Mouse (Mus musculus): ENCODE results near the gene Inpp1. TPM values are rescaled to one million over a fixed set of nuclear protein-coding genes. Genes with fewer than 3 reads are reported as not detected.

Gene Inpp1
- total and polyA plus RNA-seq, 2 experiments, result 5.6 to 7.3 TPM

GRCm38 (mm10) chr1:52753828-52754227 is 63.7 kb downstream of the Inpp1 start:
- TF ChIP-seq CTCF (IDR thresholded peaks at IDR 0.05; ENCODE audit: low read depth, low read length) (no peak), POLR2A (IDR thresholded peaks at IDR 0.05; ENCODE audit: extremely low read depth, insufficient read depth, low read length) (no peak)
- no peak for DNase-seq (ENCODE audit: extremely low read depth, low read depth, low spot score)
- no peaks in the 10 kb centered on the region for H3K36me3 ChIP-seq (ENCODE audit: control insufficient read depth, insufficient read depth, low read length)
- H3K27me3 ChIP-seq (ENCODE audit: control insufficient read depth, insufficient read depth, low read length), result no peaks in the 10 kb centered on the region
- H3K9ac ChIP-seq (ENCODE audit: low read depth, low read length), result no peak overlapping the region
- H3K4me1 ChIP-seq (ENCODE audit: control insufficient read depth, insufficient read depth, low read length), result peaks cover 5% of the 10 kb centered on the region; the same call in 1 of the 2 replicates
- no peaks in the 10 kb centered on the region for H3K79me2 ChIP-seq (ENCODE audit: control insufficient read depth, insufficient read depth, low read length)
- no peak overlapping the region for H3K27ac ChIP-seq (replicated peaks; ENCODE audit: insufficient read depth, low read depth, low read length)
- 95% methylated on average over 2 of the region's 2 CpGs for WGBS
- H3K4me3 ChIP-seq (ENCODE audit: insufficient read depth, low read depth, low read length), result no peak overlapping the region

DNA sequence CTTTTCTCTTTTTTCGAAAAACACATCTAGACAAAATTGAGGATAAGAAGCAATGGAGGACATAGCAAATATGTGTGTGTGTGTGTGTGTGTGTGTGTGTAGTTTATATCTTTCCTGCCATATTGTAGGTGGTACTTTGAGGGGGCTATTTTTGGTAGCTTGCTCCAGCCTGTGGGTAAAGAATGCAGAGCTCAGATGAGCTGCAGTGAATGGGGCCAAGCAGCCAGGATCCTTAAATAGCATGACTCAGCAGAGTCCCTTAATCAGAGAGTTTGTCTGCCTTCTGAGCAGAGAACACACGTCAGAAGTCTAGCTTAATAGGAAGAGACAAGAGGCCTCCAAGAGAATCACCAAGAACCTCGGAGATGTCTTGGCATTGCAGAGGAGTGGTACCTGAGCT is 64.8 kb downstream of the Inpp1 start:
- no peaks in the 10 kb centered on the region for H3K79me2 ChIP-seq (ENCODE audit: control insufficient read depth, insufficient read depth, low read length)

DNA sequence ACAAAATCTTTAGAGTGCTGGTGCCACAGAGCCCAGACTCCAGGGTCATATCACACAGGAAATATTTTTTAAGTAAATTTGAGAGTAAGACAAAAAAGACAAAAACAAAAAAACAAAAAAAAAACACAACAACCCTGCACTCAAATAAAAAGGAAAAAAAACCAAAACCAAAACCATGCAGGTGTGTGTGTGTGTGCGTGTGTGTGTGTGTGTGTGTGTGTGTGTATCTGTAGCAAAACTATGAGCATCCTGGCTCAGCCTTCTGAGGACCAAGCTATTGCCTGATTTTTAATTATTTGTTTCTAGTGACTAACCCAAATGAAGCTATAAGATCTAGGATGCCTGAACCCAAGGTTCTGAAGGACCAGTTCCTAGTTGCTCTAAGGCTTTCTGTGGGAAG is 65.9 kb downstream of the Inpp1 start:
- TF ChIP-seq POLR2A (IDR thresholded peaks at IDR 0.05; ENCODE audit: extremely low read depth, insufficient read depth, low read length) (no peak), CTCF (IDR thresholded peaks at IDR 0.05; ENCODE audit: low read depth, low read length) (no peak)
- DNase-seq (ENCODE audit: extremely low read depth, low read depth, low spot score), result no peak
- Histone ChIP-seq H3K79me2 (ENCODE audit: control insufficient read depth, insufficient read depth, low read length) (no peaks in the 10 kb centered on the region), H3K36me3 (ENCODE audit: control insufficient read depth, insufficient read depth, low read length) (no peaks in the 10 kb centered on the region), H3K4me1 (ENCODE audit: control insufficient read depth, insufficient read depth, low read length) (peaks cover 5% of the 10 kb centered on the region; the same call in 1 of the 2 replicates), H3K27me3 (ENCODE audit: control insufficient read depth, insufficient read depth, low read length) (no peaks in the 10 kb centered on the region), H3K9ac (ENCODE audit: low read depth, low read length) (no peak overlapping the region), H3K4me3 (ENCODE audit: insufficient read depth, low read depth, low read length) (no peak overlapping the region), H3K27ac (replicated peaks; ENCODE audit: insufficient read depth, low read depth, low read length) (no peak overlapping the region)
- WGBS, result 83% methylated on average over 1 of the region's 1 CpGs

More for the DNA sequence above, 64.8 kb downstream of the Inpp1 start:
- H3K27me3 ChIP-seq (ENCODE audit: control insufficient read depth, insufficient read depth, low read length), result no peaks in the 10 kb centered on the region
- 77% methylated on average over 3 of the region's 3 CpGs for WGBS
- no peak for DNase-seq (ENCODE audit: extremely low read depth, low read depth, low spot score)
- no peak overlapping the region for H3K4me3 ChIP-seq (ENCODE audit: insufficient read depth, low read depth, low read length)
- TF ChIP-seq POLR2A (IDR thresholded peaks at IDR 0.05; ENCODE audit: extremely low read depth, insufficient read depth, low read length), result no peak
- TF ChIP-seq CTCF (IDR thresholded peaks at IDR 0.05; ENCODE audit: low read depth, low read length), result no peak
- H3K36me3 ChIP-seq (ENCODE audit: control insufficient read depth, insufficient read depth, low read length), result no peaks in the 10 kb centered on the region
- H3K27ac ChIP-seq (replicated peaks; ENCODE audit: insufficient read depth, low read depth, low read length), result no peak overlapping the region
- no peak overlapping the region for H3K9ac ChIP-seq (ENCODE audit: low read depth, low read length)
- H3K4me1 ChIP-seq (ENCODE audit: control insufficient read depth, insufficient read depth, low read length), result peaks cover 5% of the 10 kb centered on the region; the same call in 1 of the 2 replicates

GRCm38 (mm10) chr1:52749978-52750377 is 67.5 kb downstream of the Inpp1 start:
- peak overlapping the region; percentile 70 for H3K27ac ChIP-seq (replicated peaks; ENCODE audit: insufficient read depth, low read depth, low read length)
- no peak overlapping the region for H3K9ac ChIP-seq (ENCODE audit: low read depth, low read length)
- no peaks in the 10 kb centered on the region for H3K27me3 ChIP-seq (ENCODE audit: control insufficient read depth, insufficient read depth, low read length)
- DNase-seq (ENCODE audit: extremely low read depth, low read depth, low spot score), result peak; percentile 97
- H3K36me3 ChIP-seq (ENCODE audit: control insufficient read depth, insufficient read depth, low read length), result no peaks in the 10 kb centered on the region
- TF ChIP-seq POLR2A (IDR thresholded peaks at IDR 0.05; ENCODE audit: extremely low read depth, insufficient read depth, low read length), result no peak
- no peak for TF ChIP-seq CTCF (IDR thresholded peaks at IDR 0.05; ENCODE audit: low read depth, low read length)
- no peak overlapping the region for H3K4me3 ChIP-seq (ENCODE audit: insufficient read depth, low read depth, low read length)
- WGBS, result 79% methylated on average over 1 of the region's 1 CpGs
- peaks cover 5% of the 10 kb centered on the region; the same call in 1 of the 2 replicates for H3K4me1 ChIP-seq (ENCODE audit: control insufficient read depth, insufficient read depth, low read length)
- no peaks in the 10 kb centered on the region for H3K79me2 ChIP-seq (ENCODE audit: control insufficient read depth, insufficient read depth, low read length)

DNA sequence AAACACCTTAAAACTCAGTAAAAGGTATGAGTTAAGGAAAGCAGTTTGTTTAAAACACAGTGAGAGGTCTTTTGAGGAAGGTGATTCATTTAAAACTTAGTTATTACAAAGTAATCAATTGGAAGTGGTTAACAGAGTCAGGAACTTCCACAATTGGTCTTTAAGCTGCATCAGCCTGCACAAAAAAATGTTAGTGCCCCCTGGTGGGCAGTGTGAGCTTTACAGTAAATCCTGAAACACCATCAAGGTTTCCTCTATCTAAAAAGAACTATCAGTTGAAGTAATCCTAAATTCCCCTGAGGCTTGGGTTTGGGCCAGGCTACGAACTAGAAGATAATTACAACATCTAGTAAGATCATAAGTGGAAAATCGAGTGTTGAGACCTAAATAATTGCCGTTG is 69.2 kb downstream of the Inpp1 start:
- Histone ChIP-seq H3K36me3 (ENCODE audit: control insufficient read depth, insufficient read depth, low read length) (no peaks in the 10 kb centered on the region), H3K79me2 (ENCODE audit: control insufficient read depth, insufficient read depth, low read length) (no peaks in the 10 kb centered on the region), H3K27me3 (ENCODE audit: control insufficient read depth, insufficient read depth, low read length) (no peaks in the 10 kb centered on the region), H3K9ac (ENCODE audit: low read depth, low read length) (no peak overlapping the region), H3K4me1 (ENCODE audit: control insufficient read depth, insufficient read depth, low read length) (peaks cover 5% of the 10 kb centered on the region; the same call in 1 of the 2 replicates), H3K4me3 (ENCODE audit: insufficient read depth, low read depth, low read length) (no peak overlapping the region), H3K27ac (replicated peaks; ENCODE audit: insufficient read depth, low read depth, low read length) (no peak overlapping the region)
- 23% methylated on average over 3 of the region's 3 CpGs for whole genome bisulfite sequencing
- TF ChIP-seq POLR2A (IDR thresholded peaks at IDR 0.05; ENCODE audit: extremely low read depth, insufficient read depth, low read length), result no peak
- TF ChIP-seq CTCF (IDR thresholded peaks at IDR 0.05; ENCODE audit: low read depth, low read length), result peak; percentile 15; the same call in 1 of the 2 replicates
- peak; percentile 51 for DNase-seq (ENCODE audit: extremely low read depth, low read depth, low spot score)

DNA sequence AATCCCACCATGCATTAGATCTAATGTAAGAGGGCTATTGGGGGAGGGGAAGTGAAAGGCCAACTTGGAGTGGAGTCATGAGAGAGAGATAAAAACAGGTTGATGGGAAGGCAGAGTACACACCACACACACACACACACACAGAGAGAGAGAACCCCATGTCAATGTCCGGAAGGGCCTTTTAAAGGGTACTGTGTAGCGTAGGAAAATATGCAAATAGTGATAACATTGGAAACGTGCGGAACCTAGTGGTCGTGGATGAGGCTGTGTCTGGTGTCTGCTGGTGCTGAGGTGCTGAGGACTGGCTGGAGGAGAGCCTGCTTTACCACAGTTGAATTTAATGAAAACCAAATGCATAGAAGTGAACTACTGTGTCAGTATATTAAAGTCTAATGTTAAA is 74.9 kb downstream of the Inpp1 start:
- no peak for TF ChIP-seq POLR2A (IDR thresholded peaks at IDR 0.05; ENCODE audit: extremely low read depth, insufficient read depth, low read length)
- Histone ChIP-seq H3K4me1 (ENCODE audit: control insufficient read depth, insufficient read depth, low read length) (no peaks in the 10 kb centered on the region), H3K27me3 (ENCODE audit: control insufficient read depth, insufficient read depth, low read length) (no peaks in the 10 kb centered on the region), H3K27ac (replicated peaks; ENCODE audit: insufficient read depth, low read depth, low read length) (no peak overlapping the region), H3K4me3 (ENCODE audit: insufficient read depth, low read depth, low read length) (no peak overlapping the region), H3K36me3 (ENCODE audit: control insufficient read depth, insufficient read depth, low read length) (no peaks in the 10 kb centered on the region), H3K9ac (ENCODE audit: low read depth, low read length) (no peak overlapping the region), H3K79me2 (ENCODE audit: control insufficient read depth, insufficient read depth, low read length) (no peaks in the 10 kb centered on the region)
- no peak for DNase-seq (ENCODE audit: extremely low read depth, low read depth, low spot score)
- WGBS, result 86% methylated on average over 5 of the region's 5 CpGs

Other genes starting within 250 kb of the Inpp1 start
- 1.1 and 1.3 TPM in 2 replicates for gene Nemp2, start 187.0 kb downstream of the Inpp1 start, total RNA-seq (2014; rRNA removed)
- 0.30 and 0.70 TPM in 2 replicates for gene Nemp2, start 187.0 kb downstream of the Inpp1 start, polyA plus RNA-seq (2012; rRNA removed)
- 5.1 and 5.8 TPM in 2 replicates for gene Mfsd6, start 90.2 kb downstream of the Inpp1 start, total RNA-seq (2014; rRNA removed)
- gene Mfsd6, start 90.2 kb downstream of the Inpp1 start, polyA plus RNA-seq (2012; rRNA removed), result 2.9 and 3.7 TPM in 2 replicates
- 81.8 and 123 TPM in 2 replicates for gene Hibch, start 27.2 kb upstream of the Inpp1 start, total RNA-seq (2014; rRNA removed)
- 53.3 and 55.7 TPM in 2 replicates for gene Hibch, start 27.2 kb upstream of the Inpp1 start, polyA plus RNA-seq (2012; rRNA removed)
- gene 1700019D03Rik, start 202.5 kb upstream of the Inpp1 start, total RNA-seq (2014; rRNA removed), result not detected in 2 replicates
- gene 1700019D03Rik, start 202.5 kb upstream of the Inpp1 start, polyA plus RNA-seq (2012; rRNA removed), result not detected in 2 replicates
- gene Mstn, start 244.0 kb upstream of the Inpp1 start, total RNA-seq (2014; rRNA removed), result not detected in 2 replicates
- gene Mstn, start 244.0 kb upstream of the Inpp1 start, polyA plus RNA-seq (2012; rRNA removed), result not detected in 2 replicates